Mouse (Mus musculus) thymus, adult 2 months (tissue): Measurements from ENCODE around the gene Rpl22.

Experiments used
- CTCF ChIP-seq: fragments of 200-500 bp; IDR thresholded peaks from 2 replicates; pipeline ENCODE4 v1.5.1; 2012; ENCODE audit warnings: mild to moderate bottlenecking, control low read depth, low read length, moderate library complexity, borderline replicate concordance; ENCODE audit not compliant: control insufficient read depth, poor library complexity, insufficient read depth; ENCODE audit errors: extremely low read depth
- POLR2A ChIP-seq: fragments of 200-500 bp; IDR thresholded peaks from 2 replicates; pipeline ENCODE4 v1.6.1; 2012; ENCODE audit warnings: mild to moderate bottlenecking, low read length, control low read depth, moderate library complexity; ENCODE audit not compliant: control insufficient read depth, poor library complexity, insufficient read depth; ENCODE audit errors: extremely low read depth

- TF ChIP-seq CTCF (no peak), POLR2A (no peak)
Observed at GRCm38 (mm10) chr4:152326543-152326942, 1.0 kb downstream of the Rpl22 start.
